Mouse (Mus musculus) 3134 (cell line): ENCODE results near the gene Nphs1.
"Not testable (repeated sequence)": the region's sequence is repeated elsewhere in the genome, so short reads cannot be mapped to it uniquely, and the experiment has no call there.

Source experiments
- DNase-seq: peaks from one replicate; pipeline ENCODE4 v3.0.0-alpha.2; 2011; ENCODE audit warnings: low spot score; ENCODE audit not compliant: insufficient read length; ENCODE audit errors: extremely low read depth

Nphs1 gene

DNA sequence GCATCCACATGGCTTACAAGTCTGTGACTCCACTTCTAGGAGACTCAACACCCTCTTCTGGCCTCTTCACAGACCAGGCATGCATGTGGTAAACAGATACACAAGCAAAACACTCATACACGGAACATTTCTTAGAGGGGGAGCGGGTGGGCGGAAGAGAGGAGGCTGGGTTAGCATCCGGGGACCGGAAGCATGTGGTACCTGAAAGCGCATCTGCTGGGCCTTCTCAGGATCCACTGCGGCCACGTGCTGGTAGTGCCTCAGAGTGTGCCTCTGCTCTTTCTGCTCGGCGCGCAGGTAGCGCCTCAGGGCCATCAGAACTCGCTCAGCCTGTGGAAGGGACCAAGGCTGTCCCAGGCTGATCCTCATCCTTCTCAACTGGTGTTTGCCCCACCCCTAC lies 18.4 kb upstream of the Nphs1 start:
- DNase-seq, result no peak

DNA sequence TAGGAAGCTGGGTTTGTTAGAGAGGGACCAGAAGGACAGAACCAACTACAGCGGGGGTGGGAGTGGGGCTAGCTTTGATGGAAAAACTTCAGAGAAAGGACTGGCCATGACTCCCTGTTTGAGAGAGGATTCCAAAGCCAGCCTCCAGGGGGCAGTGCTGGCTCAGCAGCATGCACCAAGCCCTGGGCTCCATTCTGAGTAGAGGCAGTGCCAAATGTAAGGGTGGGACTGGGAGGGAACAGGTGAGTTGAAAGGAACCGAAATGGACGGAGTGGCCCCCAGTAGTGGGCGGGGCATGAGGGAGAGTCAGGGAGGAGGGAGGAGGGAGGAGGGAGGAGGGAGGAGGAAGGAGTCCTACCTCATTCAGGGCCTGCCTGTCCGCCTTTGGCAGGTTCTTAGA lies 17.4 kb upstream of the Nphs1 start:
- no peak for DNase-seq

DNA sequence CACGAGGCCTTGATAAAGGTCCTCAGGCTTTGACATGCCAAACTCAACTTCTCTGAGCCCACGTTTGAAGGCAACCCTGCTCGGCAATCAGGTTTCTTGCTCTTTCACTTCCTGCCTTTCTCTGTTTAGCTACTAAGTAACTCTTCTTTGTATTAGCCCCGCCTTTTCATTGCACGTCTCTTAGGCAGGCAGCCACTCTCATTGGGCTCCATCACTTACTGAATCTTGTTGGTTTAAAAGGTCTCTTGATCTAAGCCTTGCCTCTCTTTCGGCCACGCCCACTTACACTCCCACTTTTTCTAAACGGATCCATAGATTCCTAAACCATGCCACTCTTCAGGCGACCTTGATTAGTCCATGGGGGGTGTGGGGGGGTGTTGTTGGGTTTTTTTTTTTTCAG lies 14.4 kb upstream of the Nphs1 start:
- no peak for DNase-seq

DNA sequence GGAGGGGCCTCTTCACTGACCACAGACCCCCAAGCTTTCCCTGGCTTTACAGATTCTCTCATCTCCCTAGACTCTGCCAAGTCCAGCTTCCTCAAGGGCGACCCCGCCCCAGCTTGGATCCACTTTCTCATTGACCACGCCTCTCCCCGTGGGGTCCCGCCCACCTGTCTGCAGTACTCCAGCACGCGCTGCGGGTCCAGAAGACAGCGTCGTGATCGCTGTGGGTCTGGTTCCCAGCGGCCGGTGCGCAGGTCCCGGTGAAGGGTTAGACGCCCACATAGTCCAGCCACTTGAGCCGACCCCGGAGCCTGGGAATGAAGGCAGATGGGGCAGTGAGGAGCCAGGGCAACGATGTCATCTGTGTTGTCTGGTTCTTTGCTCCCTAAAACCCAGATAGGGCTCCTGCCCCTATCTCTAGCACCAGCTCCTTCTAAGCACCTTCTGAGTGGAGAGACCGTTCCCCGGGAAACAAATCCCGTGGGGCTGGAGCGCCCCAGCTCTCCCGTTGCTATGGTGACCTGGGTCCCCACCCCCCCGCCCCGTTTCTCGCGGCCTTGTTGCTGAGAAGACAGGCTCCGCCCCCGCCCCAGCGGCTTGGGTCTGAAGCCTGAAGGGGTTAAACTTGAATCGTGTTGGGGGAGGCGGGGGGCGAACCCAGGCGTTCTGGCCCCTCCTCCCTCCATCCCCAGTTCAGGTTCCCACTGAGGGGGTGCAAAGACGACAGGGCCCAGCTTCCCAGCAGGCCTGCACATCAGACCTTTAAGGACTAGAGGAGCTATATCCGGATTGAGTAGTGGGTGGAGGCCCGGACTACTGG lies 13.8 kb upstream of the Nphs1 start:
- DNase-seq, result no peak

DNA sequence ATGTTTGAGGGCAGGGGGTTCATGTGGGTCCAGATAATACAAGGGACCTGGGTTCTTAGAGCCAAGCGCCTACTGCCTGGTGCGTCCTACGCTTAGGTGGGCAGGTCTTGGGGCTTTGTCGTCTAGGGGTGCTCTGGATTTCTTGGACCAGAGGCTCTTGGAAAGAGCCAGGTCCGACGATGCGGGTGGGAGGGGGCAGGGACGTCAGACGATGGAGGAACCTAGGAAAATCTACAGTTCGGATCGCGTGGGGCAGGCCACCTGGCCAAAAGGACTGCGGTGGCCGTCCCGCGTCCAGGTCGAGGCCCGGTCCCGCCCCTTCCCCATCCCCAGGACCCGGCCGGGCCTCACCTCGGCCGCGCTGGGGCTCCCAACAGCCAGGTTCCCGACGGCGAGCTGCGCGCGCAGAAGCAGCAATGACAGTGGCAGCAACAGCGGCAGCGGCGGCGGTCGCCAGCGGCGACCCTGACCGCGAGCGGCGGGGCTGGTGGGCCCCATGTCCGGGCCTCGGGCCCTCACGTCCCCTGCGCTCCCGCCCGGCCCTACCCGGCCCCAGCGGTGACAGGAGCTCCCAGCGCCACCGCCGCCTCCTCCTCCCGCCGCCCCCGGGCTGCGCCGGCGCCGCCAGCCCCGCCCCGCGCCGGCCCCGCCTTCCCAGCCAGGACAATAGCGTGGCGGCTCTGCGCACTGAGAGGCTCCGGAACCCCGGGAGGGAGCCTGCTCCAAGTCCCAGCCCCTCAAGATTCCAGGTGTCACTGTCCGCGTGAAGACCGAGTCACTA lies 13.0 kb upstream of the Nphs1 start, which contains the start of gene Aplp1:
Gene Aplp1, minus strand, starts transcription at position 565 of the 781 bp plus-strand sequence.
- DNase-seq, result no peak

DNA sequence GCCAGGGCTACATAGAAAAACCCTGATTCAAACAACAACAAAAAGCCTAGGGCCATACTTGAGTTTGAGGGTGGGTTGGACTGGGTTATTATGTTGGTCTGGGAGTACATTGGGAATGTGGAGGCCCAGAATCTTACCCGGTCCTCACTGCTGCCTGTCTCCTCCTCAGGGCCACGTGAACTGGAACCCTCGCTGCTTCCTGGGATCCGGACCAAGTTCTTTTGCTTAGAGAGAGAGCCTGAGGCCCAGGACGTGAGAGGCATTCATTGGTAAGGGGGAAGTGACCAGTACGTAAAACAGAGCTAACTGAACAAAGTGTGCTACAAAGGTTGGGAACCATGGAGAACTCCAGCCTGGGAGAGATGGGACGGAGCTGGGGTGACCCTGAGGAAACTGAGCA lies 7.9 kb upstream of the Nphs1 start:
- DNase-seq, result no peak

DNA sequence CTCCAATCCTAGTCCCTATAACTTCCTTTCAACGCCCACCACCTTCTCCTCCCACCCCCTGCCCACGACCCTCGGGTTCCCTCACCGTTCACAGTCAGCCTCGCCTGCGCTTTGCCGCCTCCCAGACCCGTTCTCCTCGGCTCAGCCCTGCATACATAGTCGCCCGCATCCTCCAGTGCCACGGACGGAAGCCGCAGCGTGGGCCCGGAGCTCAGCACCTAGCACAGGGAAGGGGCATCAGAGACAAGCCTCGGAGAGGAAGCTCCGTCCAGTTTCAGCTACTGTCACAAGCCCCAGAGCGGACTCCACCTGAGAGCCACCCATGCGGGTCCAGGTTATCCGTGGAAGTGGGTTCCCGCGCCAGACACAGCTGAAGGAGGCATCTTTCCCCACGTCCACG lies 4.8 kb upstream of the Nphs1 start:
- DNase-seq, result no peak

DNA sequence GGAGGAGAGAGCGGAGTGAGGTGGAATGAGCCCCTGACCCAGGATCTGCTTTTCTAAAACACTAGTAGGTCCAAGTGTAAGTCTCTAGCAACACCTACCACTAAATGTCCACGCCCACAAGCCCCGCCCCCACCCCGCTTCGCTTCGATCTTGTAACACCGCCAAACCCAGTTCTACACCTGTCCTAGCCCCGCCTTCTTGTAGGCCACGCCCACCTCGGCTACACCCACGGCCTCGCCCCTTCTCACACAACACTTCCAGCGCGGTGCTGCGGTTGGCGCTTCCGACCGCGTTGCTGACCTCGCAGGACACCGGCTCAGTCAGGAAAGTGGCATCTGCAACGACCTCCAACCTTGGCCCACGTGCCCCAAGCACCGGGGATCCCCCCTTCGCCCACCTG lies 4.3 kb upstream of the Nphs1 start:
- no peak for DNase-seq

DNA sequence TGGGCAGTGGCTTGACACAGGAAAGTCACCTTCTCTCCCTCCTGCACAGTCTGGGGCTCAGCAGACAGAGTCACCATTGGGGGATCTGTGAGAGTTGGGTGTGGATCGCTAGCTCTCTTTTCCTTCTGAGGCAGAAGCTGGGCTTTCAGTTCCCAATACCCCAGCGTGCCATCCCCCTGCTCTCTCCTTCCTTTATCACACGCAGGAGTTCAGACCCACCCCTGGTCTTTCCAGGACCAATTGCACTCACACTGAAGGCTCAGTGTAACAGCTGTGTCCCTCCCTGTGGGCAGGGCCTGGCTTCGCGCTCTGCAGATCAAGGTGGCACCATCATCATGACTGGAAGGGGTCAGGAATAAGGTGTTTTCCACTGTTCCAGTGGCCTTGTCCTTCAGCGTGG lies 3.9 kb upstream of the Nphs1 start:
- no peak for DNase-seq

DNA sequence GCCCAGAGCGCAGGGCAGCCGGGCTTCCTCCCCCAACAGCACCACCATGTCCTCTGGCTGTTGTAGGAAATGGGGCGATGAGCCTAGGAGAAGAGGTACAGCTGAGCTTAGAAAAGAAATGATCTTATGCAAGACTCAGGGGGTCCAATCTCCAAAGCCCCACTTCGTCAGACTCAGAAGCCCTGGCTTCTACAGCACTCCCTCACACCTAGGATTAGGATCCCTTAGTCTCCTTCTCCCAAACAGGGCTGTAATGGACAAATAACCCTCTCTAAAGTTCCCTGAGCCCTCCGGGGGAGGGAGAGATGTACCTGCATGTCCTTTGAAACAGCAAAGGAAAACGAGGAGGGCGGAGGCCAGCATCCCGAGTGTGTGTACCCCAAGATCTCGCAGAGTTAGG lies 1.6 kb upstream of the Nphs1 start:
- no peak for DNase-seq

DNA sequence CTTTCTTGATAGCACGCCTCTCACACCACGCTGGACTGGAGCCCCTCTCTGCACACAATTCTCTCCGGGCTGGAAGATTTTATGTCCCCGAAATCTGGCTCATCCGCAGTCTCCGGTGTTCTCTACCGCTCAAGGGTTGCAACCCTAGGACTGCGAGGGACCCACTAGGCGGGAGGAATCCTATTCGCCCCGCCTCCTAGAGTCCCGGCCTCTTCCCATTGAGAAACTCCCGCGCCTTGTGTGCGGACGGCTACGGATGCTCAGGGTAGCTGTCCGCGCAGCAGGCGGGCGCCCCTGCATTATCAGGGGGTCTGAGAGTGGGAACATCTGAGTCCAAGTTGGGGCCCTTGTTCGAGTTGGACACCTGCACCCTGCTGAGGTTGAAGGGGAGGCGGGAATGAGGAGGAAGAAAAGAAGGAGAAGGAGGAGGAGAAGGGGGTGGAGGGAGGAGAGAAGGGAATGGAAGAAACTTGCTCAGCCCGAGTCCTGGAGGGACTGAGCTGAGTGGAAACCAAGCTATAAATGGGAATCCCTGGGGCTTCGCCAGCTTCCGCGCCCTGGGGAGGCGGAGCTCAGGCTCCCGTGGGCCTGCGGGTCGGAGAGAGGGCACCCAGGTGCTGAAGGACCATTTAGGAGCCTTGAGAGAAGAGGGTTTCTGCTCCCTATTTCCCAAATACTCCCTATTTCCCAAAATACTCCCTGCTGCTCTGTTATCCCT lies 1.0 kb upstream of the Nphs1 start:
- no peak for DNase-seq

DNA sequence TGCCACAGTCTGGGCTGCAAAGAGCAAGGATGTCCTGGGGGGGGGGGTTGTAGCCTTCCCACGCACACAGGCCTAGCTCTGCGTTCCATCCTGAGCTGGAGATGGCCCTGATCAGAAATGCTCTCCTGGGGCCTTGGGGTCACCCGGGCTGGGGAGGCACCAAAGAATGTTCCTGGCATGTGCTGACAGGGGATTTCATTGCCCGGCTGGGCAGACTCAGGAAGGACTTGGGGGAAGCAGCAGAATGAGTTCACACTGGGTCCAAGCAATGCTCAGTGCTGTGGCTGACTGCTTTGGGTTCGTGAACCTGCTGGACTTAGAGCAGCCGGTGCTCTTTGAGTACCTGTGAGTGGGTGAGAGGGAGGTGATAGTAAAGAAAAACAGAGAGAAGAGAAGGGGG lies 1.4 kb downstream of the Nphs1 start:
- DNase-seq, result no peak

DNA sequence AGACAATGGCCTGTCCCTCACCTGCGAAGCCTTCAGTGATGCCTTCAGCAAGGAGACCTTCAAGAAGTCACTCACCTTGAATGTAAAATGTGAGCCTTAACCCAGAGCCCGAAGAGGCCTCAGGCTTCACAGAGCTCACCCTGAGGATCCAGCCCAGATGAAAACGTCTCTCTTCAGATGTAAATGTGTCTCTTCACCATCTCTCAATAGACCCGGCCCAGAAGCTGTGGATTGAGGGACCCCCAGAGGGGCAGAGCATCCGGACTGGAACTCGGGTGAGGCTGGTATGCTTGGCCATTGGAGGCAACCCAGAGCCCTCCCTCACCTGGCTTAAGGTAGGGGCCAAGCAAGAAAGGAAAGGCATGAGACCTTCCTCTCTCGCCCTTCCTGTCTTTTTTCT lies 5.5 kb downstream of the Nphs1 start:
- DNase-seq, result no peak

DNA sequence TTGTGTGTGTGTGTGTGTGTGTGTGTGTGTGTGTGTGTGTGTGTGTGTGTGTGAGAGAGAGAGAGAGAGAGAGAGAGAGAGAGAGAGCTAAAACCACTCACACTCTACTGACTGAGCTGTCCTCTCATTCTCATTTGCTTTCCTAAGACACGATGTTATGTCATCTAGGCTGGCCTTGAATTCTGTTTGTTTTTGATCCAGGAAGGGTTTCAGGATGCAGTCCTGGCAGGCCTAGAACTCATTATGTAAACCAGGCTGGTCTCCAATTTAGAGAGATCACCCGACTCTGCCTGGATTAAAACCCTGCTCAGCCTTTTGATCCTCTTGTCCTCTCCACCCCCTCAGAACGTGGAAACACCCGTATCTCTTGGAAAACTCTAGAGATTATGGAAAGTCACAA lies 5.9 kb downstream of the Nphs1 start:
- DNase-seq, result no peak

DNA sequence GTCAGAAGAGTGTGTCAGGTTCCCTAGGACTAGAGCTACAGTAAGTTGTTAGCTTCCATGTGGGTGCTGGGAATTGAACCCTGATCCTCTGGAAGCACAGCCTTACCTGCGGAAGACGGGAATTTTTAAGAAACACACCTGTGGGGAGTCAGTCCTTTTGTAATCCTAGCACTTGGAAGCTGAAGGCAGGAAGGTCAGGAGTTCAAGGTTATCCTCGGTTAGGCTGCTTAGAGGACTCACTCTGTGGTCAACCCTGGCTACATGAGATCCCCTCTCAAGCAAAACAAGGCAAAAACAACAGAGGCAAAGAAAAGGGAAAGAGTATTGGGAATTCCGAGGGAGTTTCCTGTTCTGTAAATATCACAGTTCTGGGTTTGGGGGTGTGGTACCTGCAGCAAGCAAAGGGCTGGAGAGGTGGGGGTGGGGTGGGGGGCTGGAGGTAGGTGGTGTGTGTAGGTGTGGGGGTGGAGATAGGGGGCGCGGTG lies 6.7 kb downstream of the Nphs1 start:
- DNase-seq, result no peak

DNA sequence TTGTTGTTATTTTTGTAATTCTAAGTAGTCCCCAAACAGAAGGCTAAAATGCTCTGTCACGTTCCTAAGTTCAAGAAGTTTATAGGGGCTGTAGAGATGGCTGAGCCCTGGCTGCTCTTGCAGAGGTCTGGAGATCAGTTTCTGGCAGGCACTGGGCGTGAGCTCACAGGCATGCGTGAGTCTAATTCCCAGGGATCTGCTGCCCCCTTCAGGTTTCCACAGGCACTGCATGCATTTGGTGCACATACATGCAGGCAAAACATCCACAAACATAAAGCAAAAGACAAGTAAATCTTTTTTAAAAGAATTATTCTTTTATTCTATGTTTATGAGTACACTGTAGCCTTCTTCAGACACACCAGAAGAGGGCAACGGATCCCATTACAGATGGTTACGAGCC lies 14.3 kb downstream of the Nphs1 start:
- no peak for DNase-seq

DNA sequence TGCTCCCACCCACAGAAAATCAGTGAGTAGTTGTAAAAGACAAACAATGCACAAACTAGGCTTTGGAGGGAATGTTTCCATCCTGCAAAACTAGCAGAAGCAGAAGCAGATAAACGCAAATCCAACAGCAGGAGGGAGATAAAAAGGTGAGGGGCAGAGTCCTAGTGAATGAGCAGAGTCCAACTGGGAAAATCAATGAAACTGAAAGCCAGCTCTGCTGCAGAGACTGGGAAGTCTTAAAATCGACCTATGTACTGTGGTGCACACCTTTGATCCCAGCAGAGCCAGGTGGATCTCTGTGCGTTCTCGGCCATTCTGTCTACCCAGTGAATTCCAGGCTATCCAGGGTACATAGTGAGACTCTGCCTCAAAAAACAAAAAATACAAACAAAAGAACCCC lies 16.9 kb downstream of the Nphs1 start:
- DNase-seq, result no peak

DNA sequence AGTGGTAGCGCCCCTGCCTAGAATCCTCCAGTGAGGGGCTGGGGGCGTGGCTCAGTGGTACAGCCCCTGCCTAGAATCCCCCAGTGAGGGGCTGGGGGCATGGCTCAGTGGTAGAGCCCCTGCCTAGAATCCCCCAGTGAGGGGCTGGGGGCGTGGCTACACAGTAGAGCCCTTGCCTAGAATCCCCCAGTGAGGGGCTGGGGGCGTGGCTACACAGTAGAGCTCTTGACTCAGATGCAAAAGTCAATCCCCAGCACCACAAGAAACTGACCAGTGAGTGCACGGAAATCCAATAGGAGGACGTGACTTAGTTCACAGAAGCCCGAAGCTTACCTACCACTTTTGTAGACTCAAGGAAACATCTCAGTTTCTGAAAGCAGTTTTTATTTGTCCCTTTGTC lies 18.0 kb downstream of the Nphs1 start:
- DNase-seq, result not testable (repeated sequence)

DNA sequence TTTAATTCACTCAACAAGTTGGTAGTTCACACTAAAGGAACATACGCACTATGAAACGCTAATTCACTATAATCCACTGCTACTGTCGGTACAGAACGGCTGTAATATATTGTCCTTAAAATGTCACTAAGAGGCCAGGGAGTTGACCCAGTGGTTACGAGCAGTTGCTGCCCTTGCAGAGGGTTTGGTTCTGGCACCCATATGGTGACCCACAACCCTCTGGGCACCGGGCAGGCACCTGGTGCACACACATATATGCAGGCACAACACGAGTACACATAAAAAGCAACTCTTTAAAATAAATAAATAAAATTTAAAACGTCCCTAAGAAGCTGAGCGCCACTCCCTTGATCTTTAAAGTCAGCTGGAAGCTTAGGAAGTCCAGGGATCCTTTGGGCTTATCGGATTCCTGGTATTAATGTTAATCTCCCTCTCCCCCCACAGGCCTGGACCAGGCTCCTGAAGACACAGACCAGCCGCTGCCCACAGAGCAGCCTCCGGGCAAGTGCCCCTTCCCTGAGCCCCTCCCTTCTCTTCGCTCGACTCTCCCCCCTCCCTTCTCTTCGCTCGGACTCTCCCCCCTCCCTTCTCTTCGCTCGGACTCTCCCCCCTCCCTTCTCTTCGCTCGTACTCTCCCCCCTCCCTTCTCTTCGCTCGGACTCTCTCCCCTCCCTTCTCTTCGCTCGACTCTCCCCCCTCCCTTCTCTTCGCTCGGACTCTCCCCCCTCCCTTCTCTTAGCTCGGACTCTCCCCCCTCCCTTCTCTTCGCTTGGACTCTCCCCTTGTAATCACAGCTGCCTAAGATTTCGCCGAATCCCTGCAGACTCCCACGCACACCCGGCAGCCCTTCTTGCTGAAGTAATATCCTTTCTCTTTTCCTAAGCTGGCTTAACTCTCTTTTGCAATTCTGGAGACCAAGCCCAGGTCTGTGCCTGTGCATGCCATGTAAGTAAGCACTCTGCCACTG lies 19.6 kb downstream of the Nphs1 start:
- DNase-seq, result no peak

DNA sequence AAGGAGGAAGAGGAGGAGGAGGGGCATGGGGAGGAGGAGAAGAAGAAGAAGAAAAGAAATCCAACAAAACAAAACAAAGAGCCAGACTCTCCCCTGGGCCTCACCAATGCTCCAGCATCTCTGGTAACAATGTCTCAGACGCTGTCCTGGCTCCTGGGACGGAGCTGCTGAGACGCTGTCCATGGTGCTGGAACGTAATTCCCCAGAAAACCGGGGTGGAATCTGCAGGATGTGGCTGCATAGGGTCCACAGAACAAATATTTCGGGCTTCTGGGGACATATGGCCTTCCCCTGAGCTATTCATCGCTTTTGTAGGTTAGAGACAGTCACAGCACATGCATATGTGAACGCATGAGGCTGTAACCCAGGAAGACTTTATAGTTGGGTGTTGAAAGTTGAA lies 26.1 kb downstream of the Nphs1 start:
- no peak for DNase-seq
